Mouse (Mus musculus) forebrain, embryonic 16.5 days (tissue): Measurements from ENCODE around the gene Med1. TPM values are rescaled to one million over a fixed set of nuclear protein-coding genes. Genes with fewer than 3 reads are reported as not detected.
A peak's percentile ranks its signal among the peaks of the same experiment; 100 is the strongest.

Source experiments
- ATAC-seq: fragments of 200-750 bp; cut with Nextera tagmentation; 2 replicates; pipeline ENCODE4 v1.8.0; 2017; ENCODE audit warnings: mild to moderate bottlenecking, moderate library complexity
- H3K27ac ChIP-seq: fragments of 300-500 bp; sonication (generic); 2 replicates; pipeline ENCODE4 v1.5.1; 2014; ENCODE audit warnings: low read length, control low read depth
- H3K27me3 ChIP-seq: fragments of 300-500 bp; sonication (generic); replicated peaks from 2 replicates; pipeline ENCODE4 v1.6.1; 2014; ENCODE audit warnings: low read length; ENCODE audit not compliant: control insufficient read depth, insufficient read depth
- H3K36me3 ChIP-seq: fragments of 300-500 bp; sonication (generic); 2 replicates; pipeline ENCODE4 v1.6.1; 2014; ENCODE audit not compliant: control insufficient read depth, insufficient read depth
- H3K4me1 ChIP-seq: fragments of 300-500 bp; sonication (generic); replicated peaks from 2 replicates; pipeline ENCODE4 v1.6.1; 2014; ENCODE audit warnings: low read length; ENCODE audit not compliant: control insufficient read depth, insufficient read depth
- H3K4me2 ChIP-seq: fragments of 300-500 bp; sonication (generic); 2 replicates; pipeline ENCODE4 v1.6.1; 2014; ENCODE audit warnings: mild to moderate bottlenecking, low read length, control low read depth
- H3K4me3 ChIP-seq: fragments of 300-500 bp; sonication (generic); replicated peaks from 2 replicates; pipeline ENCODE4 v1.5.1; 2014; ENCODE audit warnings: mild to moderate bottlenecking, low read length, control low read depth
- H3K9ac ChIP-seq: fragments of 300-500 bp; sonication (generic); replicated peaks from 2 replicates; pipeline ENCODE4 v1.6.1; 2014; ENCODE audit warnings: low read depth, low read length, control low read depth
- H3K9me3 ChIP-seq: fragments of 300-500 bp; sonication (generic); 2 replicates; pipeline ENCODE4 v1.6.1; 2016; ENCODE audit warnings: low read length; ENCODE audit not compliant: control insufficient read depth
- WGBS: fragments of 180-500 bp; shearing (Covaris S2); extraction: QIAGEN DNeasy Blood & Tissue Kit; methylation state at CpG from one replicate; pipeline ENCODE4 v1.1.7; 2014; 5-methylcytosine and 5-hydroxymethylcytosine counted together
- polyA plus RNA-seq: library from polyadenylated mRNA; unstranded; fragments of >200 nt; fragmentation: Nextera tagmentation; extraction: Ambion mirVana; gene quantifications from 2 replicates; pipeline ENCODE4 v1.2.1, GENCODE M21; 2015

Med1 gene
- polyA plus RNA-seq, 1 experiment from 2014 or later = 67.7 TPM

GRCm38 (mm10) chr11:98150625-98151156, 42.4 kb downstream of the Med1 start:
- no peaks in the 10 kb centered on the region for H3K27me3 ChIP-seq
- WGBS = 9% methylated on average over 10 of the region's 10 CpGs
- peaks cover 5% of the 10 kb centered on the region; the same call in 1 of the 2 replicates for H3K36me3 ChIP-seq
- no peak overlapping the region for H3K9ac ChIP-seq
- ATAC-seq = no peak
- no peak overlapping the region for H3K27ac ChIP-seq
- peaks cover 26% of the 10 kb centered on the region for H3K4me1 ChIP-seq
- peak overlapping the region; percentile 98 for H3K4me3 ChIP-seq
- no peaks in the 10 kb centered on the region for H3K9me3 ChIP-seq
- peak overlapping the region; percentile 78 for H3K4me2 ChIP-seq

GRCm38 (mm10) chr11:98149786-98150624, 43.1 kb downstream of the Med1 start, which contains the start of gene Fbxl20:
Fbxl20 (minus strand) TSS chr11:98150403.
- Histone ChIP-seq H3K27me3 (no peaks in the 10 kb centered on the region), H3K4me1 (peaks cover 26% of the 10 kb centered on the region), H3K4me2 (peak within 1 kb of the TSS; percentile 91), H3K4me3 (peak within 1 kb of the TSS; percentile 98), H3K9me3 (no peaks in the 10 kb centered on the region), H3K36me3 (peaks cover 4% of the 10 kb centered on the region; the same call in 1 of the 2 replicates), H3K9ac (peak within 1 kb of the TSS; percentile 86), H3K27ac (peak within 1 kb of the TSS; percentile 96)
- under 1% methylated on average over 61 of the region's 65 CpGs for WGBS
- peak; percentile 90 for ATAC-seq

DNA sequence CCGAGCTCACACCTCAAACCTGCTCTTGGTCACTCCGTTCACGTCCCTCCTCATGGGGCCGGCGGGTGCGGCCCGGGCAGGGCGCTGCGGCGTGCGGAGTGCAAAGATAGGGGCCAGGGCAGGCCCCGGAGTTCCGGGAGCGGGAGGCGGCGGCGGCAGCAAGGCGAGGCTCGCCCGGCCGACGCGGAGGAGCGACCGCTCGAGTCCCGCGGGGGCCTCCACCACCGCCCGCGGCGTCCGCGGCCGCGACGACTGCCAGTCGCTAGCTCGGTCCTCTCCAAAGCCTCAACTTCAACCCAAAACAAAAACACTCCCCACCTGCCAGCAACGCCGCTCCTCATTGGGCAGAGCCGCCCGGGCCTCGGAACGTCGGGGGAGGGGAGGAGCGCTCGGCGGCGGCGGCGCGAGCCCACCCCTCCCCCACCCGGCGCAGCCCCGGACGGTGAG, 43.8 kb downstream of the Med1 start:
- peak overlapping the region; percentile 91 for H3K4me2 ChIP-seq
- H3K9ac ChIP-seq = peak overlapping the region; percentile 86
- ATAC-seq = peak; percentile 90
- H3K4me3 ChIP-seq = peak overlapping the region; percentile 98
- whole genome bisulfite sequencing = under 1% methylated on average over 33 of the region's 57 CpGs
- peaks cover 26% of the 10 kb centered on the region for H3K4me1 ChIP-seq
- H3K27ac ChIP-seq = peak overlapping the region; percentile 96
- H3K9me3 ChIP-seq = no peaks in the 10 kb centered on the region
- H3K27me3 ChIP-seq = no peaks in the 10 kb centered on the region
- no peaks in the 10 kb centered on the region for H3K36me3 ChIP-seq

GRCm38 (mm10) chr11:98148551-98149301, 44.4 kb downstream of the Med1 start:
- Histone ChIP-seq H3K9ac (peak overlapping the region; percentile 86), H3K4me2 (peak overlapping the region; percentile 91), H3K4me1 (peaks cover 26% of the 10 kb centered on the region), H3K36me3 (no peaks in the 10 kb centered on the region), H3K27ac (peak overlapping the region; percentile 96), H3K9me3 (no peaks in the 10 kb centered on the region), H3K27me3 (no peaks in the 10 kb centered on the region), H3K4me3 (peak overlapping the region; percentile 98)
- 4% methylated on average over 42 of the region's 45 CpGs for WGBS
- 0 out of 2 replicates have a peak, but pooled peaks have one; percentile 3 for ATAC-seq

GRCm38 (mm10) chr11:98145856-98146255, 47.2 kb downstream of the Med1 start:
- no peak for ATAC-seq
- H3K9ac ChIP-seq = no peak overlapping the region
- no peaks in the 10 kb centered on the region for H3K27me3 ChIP-seq
- no peaks in the 10 kb centered on the region for H3K9me3 ChIP-seq
- H3K27ac ChIP-seq = no peak overlapping the region
- H3K4me2 ChIP-seq = no peak overlapping the region
- H3K4me1 ChIP-seq = peaks cover 26% of the 10 kb centered on the region
- no peak overlapping the region for H3K4me3 ChIP-seq
- 83% methylated on average over 7 of the region's 7 CpGs for WGBS
- no peaks in the 10 kb centered on the region for H3K36me3 ChIP-seq

- Histone ChIP-seq H3K27ac (no peak overlapping the region), H3K27me3 (no peaks in the 10 kb centered on the region), H3K9ac (no peak overlapping the region), H3K36me3 (no peaks in the 10 kb centered on the region), H3K4me3 (no peak overlapping the region), H3K9me3 (no peaks in the 10 kb centered on the region), H3K4me2 (no peak overlapping the region), H3K4me1 (peaks cover 14% of the 10 kb centered on the region)
- ATAC-seq = no peak
- 89% methylated on average over 2 of the region's 2 CpGs for WGBS
Observed at GRCm38 (mm10) chr11:98142545-98142944, 50.5 kb downstream of the Med1 start.

GRCm38 (mm10) chr11:98138894-98139293, 54.2 kb downstream of the Med1 start:
- no peak overlapping the region for H3K4me3 ChIP-seq
- H3K4me1 ChIP-seq = no peaks in the 10 kb centered on the region
- H3K27ac ChIP-seq = no peak overlapping the region
- no peak overlapping the region for H3K9ac ChIP-seq
- WGBS = 88% methylated on average over 7 of the region's 7 CpGs
- no peaks in the 10 kb centered on the region for H3K9me3 ChIP-seq
- no peaks in the 10 kb centered on the region for H3K27me3 ChIP-seq
- no peak overlapping the region for H3K4me2 ChIP-seq
- ATAC-seq = no peak
- no peaks in the 10 kb centered on the region for H3K36me3 ChIP-seq

DNA sequence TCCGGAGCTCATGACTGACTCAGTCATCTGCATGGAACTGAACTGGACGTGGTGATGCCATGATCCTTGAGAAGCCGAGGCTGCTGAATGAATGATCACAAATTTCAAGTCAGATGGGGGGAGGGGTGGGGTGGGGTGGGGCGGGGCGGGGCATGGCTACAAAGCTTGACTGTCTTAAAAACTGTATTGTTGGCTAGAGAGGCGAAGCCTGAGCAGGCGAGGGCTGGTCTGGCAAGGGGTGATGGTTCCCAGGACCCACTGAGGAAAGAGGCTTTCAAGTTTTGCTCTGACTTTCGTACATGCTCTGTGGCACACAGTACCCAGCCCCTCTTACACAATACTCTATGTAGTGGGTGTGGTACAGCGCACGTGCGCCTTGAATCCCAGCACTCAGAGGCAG, 55.3 kb downstream of the Med1 start:
- Histone ChIP-seq H3K4me1 (no peaks in the 10 kb centered on the region), H3K4me2 (no peak overlapping the region), H3K4me3 (no peak overlapping the region), H3K36me3 (no peaks in the 10 kb centered on the region), H3K9ac (no peak overlapping the region), H3K27me3 (no peaks in the 10 kb centered on the region), H3K27ac (no peak overlapping the region), H3K9me3 (no peaks in the 10 kb centered on the region)
- 90% methylated on average over 11 of the region's 11 CpGs for WGBS
- ATAC-seq = no peak

DNA sequence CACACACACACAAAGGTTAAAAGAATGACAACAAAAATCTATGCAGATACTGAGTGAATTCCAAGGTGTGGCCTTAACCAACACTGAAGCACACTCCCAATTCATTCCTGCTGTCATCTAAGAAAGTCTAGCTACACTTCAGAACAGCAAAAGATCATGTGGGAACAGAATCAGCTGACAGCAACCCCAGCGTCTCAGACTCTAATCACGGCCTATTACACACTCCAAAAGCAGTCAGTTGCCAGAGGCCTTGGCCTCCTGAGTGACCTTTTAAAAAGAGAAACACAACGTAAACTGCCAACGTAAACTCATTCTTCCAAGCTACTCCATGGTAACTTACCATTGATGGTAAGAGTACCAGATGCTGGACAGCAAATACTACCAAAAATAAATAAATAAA, 58.1 kb downstream of the Med1 start:
- WGBS = 65% methylated on average over 4 of the region's 4 CpGs
- Histone ChIP-seq H3K4me2 (no peak overlapping the region), H3K27ac (no peak overlapping the region), H3K4me3 (no peak overlapping the region), H3K9ac (no peak overlapping the region), H3K9me3 (no peaks in the 10 kb centered on the region), H3K27me3 (no peaks in the 10 kb centered on the region), H3K4me1 (no peaks in the 10 kb centered on the region), H3K36me3 (no peaks in the 10 kb centered on the region)
- no peak for ATAC-seq
